Mouse (Mus musculus): ENCODE results near the gene Gm20388. TPM values are rescaled to one million over a fixed set of nuclear protein-coding genes. Genes with fewer than 3 reads are reported as not detected.

Gm20388 gene
- polyA plus RNA-seq, 1 experiment from 2014 or later, result not detected

DNA sequence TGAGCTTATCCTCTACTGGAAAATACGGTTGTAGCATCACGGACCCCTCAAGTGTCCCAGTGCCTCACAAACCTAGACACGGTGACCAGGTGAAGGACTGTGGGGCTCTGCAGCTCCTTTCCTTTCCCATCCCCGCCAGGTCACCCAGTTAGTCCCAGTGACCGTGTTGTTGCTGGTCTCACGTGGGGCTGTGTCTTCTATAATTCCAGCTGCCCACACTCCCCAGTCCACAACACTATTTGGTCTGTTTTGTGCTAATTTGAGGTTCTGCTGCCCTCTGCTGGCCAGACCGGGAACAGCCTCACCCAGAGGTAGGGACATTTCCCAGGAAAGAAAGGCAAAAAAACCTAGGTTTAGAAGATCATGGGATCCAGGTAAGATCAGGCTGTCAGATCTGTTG is 4439.0 kb downstream of the Gm20388 start:
- Histone ChIP-seq H3K4me3 (replicated peaks; ENCODE audit: low read length) (no peak overlapping the region), H3K4me1 (replicated peaks; ENCODE audit: control insufficient read depth, insufficient read depth, low read length) (no peaks in the 10 kb centered on the region), H3K9me3 (ENCODE audit: control insufficient read depth, low read length) (no peaks in the 10 kb centered on the region), H3K4me2 (replicated peaks) (no peak overlapping the region), H3K9ac (no peak overlapping the region), H3K36me3 (replicated peaks; ENCODE audit: control insufficient read depth, insufficient read depth) (peaks cover 7% of the 10 kb centered on the region), H3K27ac (no peak overlapping the region), H3K27me3 (ENCODE audit: control insufficient read depth, insufficient read depth, low read length) (no peaks in the 10 kb centered on the region)
- ATAC-seq (ENCODE audit: low FRiP score) (no peak), DNase-seq (ENCODE audit: low spot score) (peak; percentile 95)
- WGBS, result 40% methylated on average over 7 of the region's 7 CpGs

- Histone ChIP-seq H3K9ac (no peak overlapping the region), H3K4me1 (replicated peaks; ENCODE audit: control insufficient read depth, insufficient read depth, low read length) (no peaks in the 10 kb centered on the region), H3K4me3 (replicated peaks; ENCODE audit: low read length) (no peak overlapping the region), H3K27ac (no peak overlapping the region), H3K4me2 (replicated peaks) (no peak overlapping the region), H3K36me3 (replicated peaks; ENCODE audit: control insufficient read depth, insufficient read depth) (no peaks in the 10 kb centered on the region), H3K27me3 (ENCODE audit: control insufficient read depth, insufficient read depth, low read length) (no peaks in the 10 kb centered on the region), H3K9me3 (ENCODE audit: control insufficient read depth, low read length) (no peaks in the 10 kb centered on the region)
- 65% methylated on average over 5 of the region's 5 CpGs for WGBS
- no peak for ATAC-seq (ENCODE audit: low FRiP score)
- no peak for DNase-seq (ENCODE audit: low spot score)
Measured at GRCm38 (mm10) chr8:124351636-124352035, 4441.0 kb downstream of the Gm20388 start.

- H3K36me3 ChIP-seq (replicated peaks; ENCODE audit: control insufficient read depth, insufficient read depth), result no peaks in the 10 kb centered on the region
- H3K4me1 ChIP-seq (replicated peaks; ENCODE audit: control insufficient read depth, insufficient read depth, low read length), result no peaks in the 10 kb centered on the region
- DNase-seq (ENCODE audit: low spot score), result no peak
- 81% methylated on average over 3 of the region's 3 CpGs for WGBS
- peaks cover 4% of the 10 kb centered on the region; the same call in 1 of the 2 replicates for H3K9me3 ChIP-seq (ENCODE audit: control insufficient read depth, low read length)
- no peak overlapping the region for H3K9ac ChIP-seq
- no peak overlapping the region for H3K4me2 ChIP-seq (replicated peaks)
- H3K4me3 ChIP-seq (replicated peaks; ENCODE audit: low read length), result no peak overlapping the region
- no peak overlapping the region for H3K27ac ChIP-seq
- no peak for ATAC-seq (ENCODE audit: low FRiP score)
- H3K27me3 ChIP-seq (ENCODE audit: control insufficient read depth, insufficient read depth, low read length), result no peaks in the 10 kb centered on the region
Measured at GRCm38 (mm10) chr8:124360911-124361310, 4450.3 kb downstream of the Gm20388 start.

DNA sequence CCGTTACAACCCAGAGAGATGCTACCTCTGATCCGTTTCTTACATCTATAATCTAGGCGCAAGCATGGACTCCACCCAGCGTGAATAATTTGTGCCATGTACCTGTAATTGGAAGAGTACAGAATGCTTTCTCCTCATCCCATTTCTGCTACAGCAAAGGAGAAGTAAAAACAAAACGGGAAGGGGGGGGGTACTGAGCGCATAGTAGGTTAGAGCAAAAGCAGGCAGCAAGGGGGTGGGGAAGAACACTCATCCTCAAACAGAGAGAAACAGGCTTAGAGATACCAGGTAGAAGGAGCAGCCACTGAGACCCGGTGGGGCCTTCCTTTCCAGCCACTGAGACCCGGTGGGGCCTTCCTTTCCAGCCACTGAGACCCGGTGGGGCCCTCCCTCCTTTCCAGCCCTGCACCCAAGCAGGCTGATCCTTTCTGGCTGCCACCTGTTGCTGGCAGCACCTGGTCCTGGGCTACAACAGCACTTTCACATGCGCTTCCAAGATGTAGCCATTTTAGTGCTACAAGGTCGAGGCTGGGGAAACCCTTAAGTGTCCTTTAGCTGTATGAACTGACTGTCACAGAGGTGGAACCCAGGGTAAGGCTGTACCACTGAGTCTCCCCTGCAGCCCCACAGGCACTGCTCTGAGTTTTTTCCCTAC is 4451.3 kb downstream of the Gm20388 start:
- no peak for ATAC-seq (ENCODE audit: low FRiP score)
- Histone ChIP-seq H3K4me3 (replicated peaks; ENCODE audit: low read length) (no peak overlapping the region), H3K9me3 (ENCODE audit: control insufficient read depth, low read length) (peaks cover 4% of the 10 kb centered on the region; the same call in 1 of the 2 replicates), H3K4me1 (replicated peaks; ENCODE audit: control insufficient read depth, insufficient read depth, low read length) (no peaks in the 10 kb centered on the region), H3K4me2 (replicated peaks) (no peak overlapping the region), H3K9ac (no peak overlapping the region), H3K27me3 (ENCODE audit: control insufficient read depth, insufficient read depth, low read length) (no peaks in the 10 kb centered on the region), H3K36me3 (replicated peaks; ENCODE audit: control insufficient read depth, insufficient read depth) (peaks cover under 1% of the 10 kb centered on the region; the same call in 1 of the 2 replicates), H3K27ac (no peak overlapping the region)
- no peak for DNase-seq (ENCODE audit: low spot score)
- WGBS, result 87% methylated on average over 11 of the region's 11 CpGs

DNA sequence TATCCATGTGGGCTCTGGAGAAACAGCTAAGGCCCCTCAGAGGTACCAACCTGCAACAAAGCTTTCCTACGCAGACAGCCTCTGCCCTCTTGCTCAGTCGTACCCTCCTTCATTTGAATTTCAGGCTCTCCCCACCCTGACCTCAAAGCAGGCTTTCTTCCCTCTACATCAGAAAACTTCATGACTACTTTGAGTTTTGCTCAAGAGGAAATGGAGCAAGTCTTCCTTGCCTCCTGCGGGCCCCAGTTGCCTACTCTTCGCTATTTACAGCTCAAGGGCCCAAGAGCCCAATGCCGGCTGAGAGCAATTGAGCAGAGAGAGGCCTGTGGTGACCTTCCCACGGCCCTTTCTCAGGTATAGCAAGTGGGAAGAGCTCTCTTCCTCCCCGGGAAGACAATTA is 4451.9 kb downstream of the Gm20388 start:
- Histone ChIP-seq H3K27ac (no peak overlapping the region), H3K36me3 (replicated peaks; ENCODE audit: control insufficient read depth, insufficient read depth) (peaks cover 7% of the 10 kb centered on the region; the same call in 1 of the 2 replicates), H3K9me3 (ENCODE audit: control insufficient read depth, low read length) (peaks cover 4% of the 10 kb centered on the region; the same call in 1 of the 2 replicates), H3K4me3 (replicated peaks; ENCODE audit: low read length) (no peak overlapping the region), H3K4me1 (replicated peaks; ENCODE audit: control insufficient read depth, insufficient read depth, low read length) (no peaks in the 10 kb centered on the region), H3K9ac (no peak overlapping the region), H3K27me3 (ENCODE audit: control insufficient read depth, insufficient read depth, low read length) (no peaks in the 10 kb centered on the region), H3K4me2 (replicated peaks) (no peak overlapping the region)
- 81% methylated on average over 7 of the region's 7 CpGs for WGBS
- ATAC-seq (ENCODE audit: low FRiP score), result no peak
- DNase-seq (ENCODE audit: low spot score), result no peak

- DNase-seq (ENCODE audit: low spot score), result no peak
- Histone ChIP-seq H3K4me3 (replicated peaks; ENCODE audit: low read length) (no peak overlapping the region), H3K9ac (no peak overlapping the region), H3K27ac (no peak overlapping the region), H3K4me1 (replicated peaks; ENCODE audit: control insufficient read depth, insufficient read depth, low read length) (no peaks in the 10 kb centered on the region), H3K36me3 (replicated peaks; ENCODE audit: control insufficient read depth, insufficient read depth) (peaks cover 7% of the 10 kb centered on the region; the same call in 1 of the 2 replicates), H3K4me2 (replicated peaks) (no peak overlapping the region), H3K27me3 (ENCODE audit: control insufficient read depth, insufficient read depth, low read length) (no peaks in the 10 kb centered on the region), H3K9me3 (ENCODE audit: control insufficient read depth, low read length) (peaks cover 4% of the 10 kb centered on the region; the same call in 1 of the 2 replicates)
- ATAC-seq (ENCODE audit: low FRiP score), result no peak
- 95% methylated on average over 15 of the region's 15 CpGs for WGBS
Measured at GRCm38 (mm10) chr8:124363337-124363736, 4452.7 kb downstream of the Gm20388 start.

GRCm38 (mm10) chr8:124368213-124368612 is 4457.6 kb downstream of the Gm20388 start:
- Histone ChIP-seq H3K4me3 (replicated peaks; ENCODE audit: low read length) (no peak overlapping the region), H3K27ac (no peak overlapping the region), H3K9ac (no peak overlapping the region), H3K4me2 (replicated peaks) (no peak overlapping the region), H3K4me1 (replicated peaks; ENCODE audit: control insufficient read depth, insufficient read depth, low read length) (no peaks in the 10 kb centered on the region), H3K36me3 (replicated peaks; ENCODE audit: control insufficient read depth, insufficient read depth) (peaks cover 15% of the 10 kb centered on the region; the same call in 1 of the 2 replicates), H3K27me3 (ENCODE audit: control insufficient read depth, insufficient read depth, low read length) (no peaks in the 10 kb centered on the region), H3K9me3 (ENCODE audit: control insufficient read depth, low read length) (no peaks in the 10 kb centered on the region)
- peak; percentile 87 for DNase-seq (ENCODE audit: low spot score)
- no peak for ATAC-seq (ENCODE audit: low FRiP score)
- WGBS, result 22% methylated on average over 8 of the region's 8 CpGs

DNA sequence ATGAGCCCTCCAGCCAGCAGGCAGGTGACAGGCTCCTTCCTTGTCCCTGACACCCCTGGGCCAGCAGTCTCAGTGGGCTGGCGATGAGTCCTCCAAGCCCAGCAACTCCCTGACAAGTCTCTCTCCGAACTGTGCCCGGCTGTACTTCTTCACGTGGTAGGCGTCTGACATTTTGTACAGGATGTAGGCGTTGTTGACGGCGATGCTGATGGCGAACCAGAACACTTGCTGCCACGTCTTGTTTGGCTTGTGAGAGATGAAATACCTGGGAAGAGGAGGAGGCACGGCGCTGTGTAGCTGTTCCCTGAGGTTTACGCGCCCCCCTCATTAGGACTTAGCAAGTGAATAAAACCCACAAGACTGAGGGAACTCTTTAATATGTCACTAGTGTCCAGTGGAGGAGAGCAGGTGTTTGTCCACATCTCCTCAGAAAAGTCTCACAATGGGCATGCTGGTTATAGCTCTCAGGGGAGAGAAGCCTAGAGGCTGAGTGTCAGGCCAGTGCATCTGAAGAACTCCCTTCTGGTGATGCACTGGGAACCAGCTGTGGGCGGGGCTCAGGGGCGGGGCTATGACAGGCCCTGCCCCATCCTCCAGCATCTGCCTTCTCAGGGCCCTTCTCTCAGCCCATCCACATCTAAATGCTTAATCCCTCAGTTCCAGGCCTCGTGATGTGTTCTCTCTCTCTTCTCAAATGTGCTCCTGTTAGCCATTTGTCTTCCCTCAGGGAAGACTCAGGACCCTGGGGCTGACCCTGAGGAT is 4460.0 kb downstream of the Gm20388 start:
- H3K4me1 ChIP-seq (replicated peaks; ENCODE audit: control insufficient read depth, insufficient read depth, low read length), result no peaks in the 10 kb centered on the region
- no peak overlapping the region for H3K27ac ChIP-seq
- H3K27me3 ChIP-seq (ENCODE audit: control insufficient read depth, insufficient read depth, low read length), result no peaks in the 10 kb centered on the region
- H3K36me3 ChIP-seq (replicated peaks; ENCODE audit: control insufficient read depth, insufficient read depth), result peaks cover 28% of the 10 kb centered on the region; the same call in 1 of the 2 replicates
- no peak overlapping the region for H3K4me3 ChIP-seq (replicated peaks; ENCODE audit: low read length)
- ATAC-seq (ENCODE audit: low FRiP score), result no peak
- H3K9ac ChIP-seq, result no peak overlapping the region
- no peak overlapping the region for H3K4me2 ChIP-seq (replicated peaks)
- DNase-seq (ENCODE audit: low spot score), result no peak
- WGBS, result 80% methylated on average over 17 of the region's 17 CpGs
- H3K9me3 ChIP-seq (ENCODE audit: control insufficient read depth, low read length), result no peaks in the 10 kb centered on the region

GRCm38 (mm10) chr8:124371410-124372123 is 4460.9 kb downstream of the Gm20388 start:
- WGBS, result 93% methylated on average over 23 of the region's 23 CpGs
- Histone ChIP-seq H3K36me3 (replicated peaks; ENCODE audit: control insufficient read depth, insufficient read depth) (peaks cover 28% of the 10 kb centered on the region; the same call in 1 of the 2 replicates), H3K27me3 (ENCODE audit: control insufficient read depth, insufficient read depth, low read length) (no peaks in the 10 kb centered on the region), H3K27ac (no peak overlapping the region), H3K4me1 (replicated peaks; ENCODE audit: control insufficient read depth, insufficient read depth, low read length) (no peaks in the 10 kb centered on the region), H3K4me2 (replicated peaks) (no peak overlapping the region), H3K4me3 (replicated peaks; ENCODE audit: low read length) (no peak overlapping the region), H3K9me3 (ENCODE audit: control insufficient read depth, low read length) (no peaks in the 10 kb centered on the region), H3K9ac (no peak overlapping the region)
- no peak for DNase-seq (ENCODE audit: low spot score)
- no peak for ATAC-seq (ENCODE audit: low FRiP score)
